Mouse (Mus musculus) intestine, postnatal 0 days (tissue): ENCODE data around the gene Plekhg1. TPM values are rescaled to one million over a fixed set of nuclear protein-coding genes. Genes with fewer than 3 reads are reported as not detected.

Experiments used
- ATAC-seq: fragments of 200-750 bp; cut with Nextera tagmentation; 2 replicates; pipeline ENCODE4 v1.8.0; 2017; ENCODE audit warnings: mild to moderate bottlenecking, moderate TSS enrichment, moderate library complexity
- H3K27ac ChIP-seq: fragments of 300-500 bp; sonication (generic); 2 replicates; pipeline ENCODE4 v1.5.1; 2014; ENCODE audit warnings: mild to moderate bottlenecking, low read depth, low read length, moderate library complexity
- H3K27me3 ChIP-seq: fragments of 300-500 bp; sonication (generic); replicated peaks from 2 replicates; pipeline ENCODE4 v1.6.1; 2014; ENCODE audit warnings: low read length, mixed read lengths; ENCODE audit not compliant: control insufficient read depth, insufficient read depth
- H3K36me3 ChIP-seq: fragments of 300-500 bp; sonication (generic); 2 replicates; pipeline ENCODE4 v1.6.1; 2014; ENCODE audit warnings: mild to moderate bottlenecking, moderate library complexity; ENCODE audit not compliant: control insufficient read depth, insufficient read depth
- H3K4me1 ChIP-seq: fragments of 300-500 bp; sonication (generic); replicated peaks from 2 replicates; pipeline ENCODE4 v1.6.1; 2014; ENCODE audit warnings: antibody characterized with exemption, low read length, mixed read lengths; ENCODE audit not compliant: control insufficient read depth, insufficient read depth
- H3K4me2 ChIP-seq: fragments of 300-500 bp; sonication (generic); replicated peaks from 2 replicates; pipeline ENCODE4 v1.6.1; 2014; ENCODE audit warnings: low read depth, mild to moderate bottlenecking, moderate library complexity
- H3K4me3 ChIP-seq: fragments of 300-500 bp; sonication (generic); 2 replicates; pipeline ENCODE4 v1.5.1; 2014; ENCODE audit warnings: low read depth, low read length
- H3K9ac ChIP-seq: fragments of 300-500 bp; sonication (generic); 2 replicates; pipeline ENCODE4 v1.6.1; 2014; ENCODE audit warnings: mild to moderate bottlenecking, low read depth, low read length
- H3K9me3 ChIP-seq: fragments of 300-500 bp; sonication (generic); 2 replicates; pipeline ENCODE4 v1.6.1; 2016; ENCODE audit warnings: mixed run types; ENCODE audit not compliant: control insufficient read depth
- CTCF ChIP-seq: sonication (generic); IDR thresholded peaks from 2 replicates; pipeline ENCODE4 v1.5.1; 2016; ENCODE audit warnings: low read depth, mild to moderate bottlenecking, control low read depth, antibody characterized with exemption, moderate library complexity
- WGBS: fragments of 180-500 bp; shearing (Covaris S2); extraction: QIAGEN DNeasy Blood & Tissue Kit; methylation state at CpG from one replicate; pipeline ENCODE4 v1.1.7; 2014; 5-methylcytosine and 5-hydroxymethylcytosine counted together
- polyA plus RNA-seq: library from polyadenylated mRNA; unstranded; fragments of >200 nt; fragmentation: Nextera tagmentation; extraction: Ambion mirVana; gene quantifications from 2 replicates; pipeline ENCODE4 v1.2.1, GENCODE M21; 2015

The Plekhg1 gene
- polyA plus RNA-seq, 1 experiment from 2014 or later: 2.1 TPM

- Histone ChIP-seq H3K36me3 (no peaks in the 10 kb centered on the region), H3K9ac (no peak overlapping the region), H3K9me3 (no peaks in the 10 kb centered on the region), H3K27me3 (no peaks in the 10 kb centered on the region), H3K4me2 (no peak overlapping the region), H3K4me1 (no peaks in the 10 kb centered on the region), H3K27ac (no peak overlapping the region), H3K4me3 (no peak overlapping the region)
- TF ChIP-seq CTCF: no peak
- ATAC-seq: no peak
- 84% methylated on average over 11 of the region's 11 CpGs for WGBS
These were observed 160.3 kb downstream of the Plekhg1 start for GRCm38 (mm10) chr10:3900416-3900956.

- Histone ChIP-seq H3K9me3 (no peaks in the 10 kb centered on the region), H3K9ac (no peak overlapping the region), H3K27me3 (no peaks in the 10 kb centered on the region)
These were observed 165.6 kb downstream of the Plekhg1 start for GRCm38 (mm10) chr10:3905747-3906146.

DNA sequence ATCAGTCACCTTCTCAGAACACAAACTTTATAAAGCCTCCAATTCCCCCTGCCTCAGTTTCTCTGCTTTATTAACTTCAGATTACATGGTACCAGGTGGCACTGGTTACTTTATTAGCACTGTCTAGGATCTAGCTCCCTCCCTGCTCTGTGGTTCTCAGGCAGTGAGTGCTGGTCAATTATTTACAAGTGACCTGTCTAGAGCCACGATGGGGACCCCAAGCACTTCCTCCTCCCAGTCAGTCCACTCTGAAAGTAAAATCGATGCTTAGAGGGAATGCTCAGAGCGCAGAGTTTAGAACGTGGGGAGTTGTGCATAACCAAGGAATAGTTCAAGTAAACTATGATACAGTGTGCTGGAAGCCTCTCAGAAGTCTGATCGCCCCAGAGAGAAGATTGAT lies 173.9 kb downstream of the Plekhg1 start:
- no peaks in the 10 kb centered on the region for H3K4me1 ChIP-seq
- H3K36me3 ChIP-seq: no peaks in the 10 kb centered on the region
- no peaks in the 10 kb centered on the region for H3K9me3 ChIP-seq
- 44% methylated on average over 5 of the region's 5 CpGs for WGBS
- H3K27ac ChIP-seq: no peak overlapping the region
- no peak for ATAC-seq
- no peak for TF ChIP-seq CTCF
- H3K9ac ChIP-seq: no peak overlapping the region
- no peak overlapping the region for H3K4me2 ChIP-seq
- no peaks in the 10 kb centered on the region for H3K27me3 ChIP-seq
- H3K4me3 ChIP-seq: no peak overlapping the region

More at GRCm38 (mm10) chr10:3905747-3906146, 165.6 kb downstream of the Plekhg1 start:
- no peak for TF ChIP-seq CTCF
- no peak for ATAC-seq
- 97% methylated on average over 3 of the region's 3 CpGs for WGBS
- Histone ChIP-seq H3K4me2 (no peak overlapping the region), H3K27ac (no peak overlapping the region), H3K36me3 (no peaks in the 10 kb centered on the region), H3K4me1 (no peaks in the 10 kb centered on the region), H3K4me3 (no peak overlapping the region)

DNA sequence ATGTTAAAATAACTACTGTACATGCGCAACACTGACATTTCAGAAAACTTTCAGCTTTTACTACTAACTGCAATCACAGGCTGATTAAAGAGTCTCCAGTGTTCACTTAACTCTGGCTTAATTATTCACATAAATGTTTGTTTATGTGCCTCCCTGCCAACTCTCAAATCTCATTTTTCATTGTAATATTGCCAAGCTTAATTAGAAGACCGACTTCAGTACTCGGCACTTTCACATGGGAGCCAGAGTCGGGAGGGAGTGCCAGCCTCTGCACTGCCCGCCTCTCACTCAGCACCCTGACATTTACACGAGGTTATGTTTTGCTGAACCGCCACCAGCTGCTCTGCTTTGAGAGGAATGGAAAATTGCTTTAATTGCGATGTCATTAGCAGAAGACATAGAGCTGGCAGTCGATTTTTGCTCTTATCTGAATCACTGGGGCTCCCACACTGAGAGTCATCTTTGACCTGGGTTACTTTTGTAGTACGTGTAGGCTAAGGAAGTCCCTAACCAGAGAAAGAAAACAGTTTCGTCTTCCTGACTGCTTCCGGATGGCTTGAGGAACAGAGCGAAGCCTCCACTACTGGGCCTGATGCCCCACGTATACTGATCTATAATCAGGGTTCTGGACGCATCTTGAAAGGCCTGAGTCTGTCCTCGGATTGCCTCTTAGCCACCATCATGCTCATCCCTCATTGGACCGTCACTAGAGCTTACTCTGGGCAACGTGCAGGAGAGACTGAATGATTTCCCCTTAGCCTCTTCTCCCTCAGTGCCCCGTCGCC lies 180.4 kb downstream of the Plekhg1 start:
- Histone ChIP-seq H3K4me2 (no peak overlapping the region), H3K36me3 (no peaks in the 10 kb centered on the region; the same call in 1 of the 2 replicates), H3K27ac (no peak overlapping the region), H3K4me3 (no peak overlapping the region), H3K4me1 (no peaks in the 10 kb centered on the region; the same call in 1 of the 2 replicates), H3K9me3 (no peaks in the 10 kb centered on the region), H3K27me3 (no peaks in the 10 kb centered on the region), H3K9ac (no peak overlapping the region)
- ATAC-seq: no peak
- 79% methylated on average over 20 of the region's 20 CpGs for WGBS
- TF ChIP-seq CTCF: no peak

DNA sequence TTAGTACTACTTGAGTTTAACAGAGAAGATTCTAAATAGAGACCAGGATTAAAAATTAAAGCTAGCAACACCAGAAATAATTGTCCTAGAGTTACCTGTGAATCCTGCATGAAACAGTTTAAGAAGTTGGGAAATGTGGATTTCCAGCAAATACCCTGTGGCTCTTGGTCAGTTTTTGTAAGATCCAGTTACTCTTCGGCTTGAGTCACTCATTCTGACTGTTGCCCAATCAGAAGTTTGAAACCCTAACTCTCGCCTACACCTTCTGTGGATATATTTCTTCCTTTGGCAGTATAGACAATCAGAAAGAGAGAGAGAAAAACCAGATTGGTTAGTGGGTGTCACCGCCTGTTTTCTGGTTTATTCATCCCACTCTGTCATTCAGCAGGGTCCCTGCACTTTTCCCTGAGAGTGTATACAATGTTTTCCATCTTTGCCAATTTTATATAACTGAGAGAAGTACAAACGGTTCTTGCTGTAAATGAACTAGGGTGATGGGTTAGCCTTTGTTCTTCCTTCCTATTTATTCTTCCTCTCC lies 187.9 kb downstream of the Plekhg1 start:
- Histone ChIP-seq H3K36me3 (no peaks in the 10 kb centered on the region), H3K27ac (no peak overlapping the region), H3K4me2 (no peak overlapping the region), H3K27me3 (no peaks in the 10 kb centered on the region), H3K4me3 (no peak overlapping the region), H3K9me3 (no peaks in the 10 kb centered on the region), H3K9ac (no peak overlapping the region), H3K4me1 (no peaks in the 10 kb centered on the region; the same call in 1 of the 2 replicates)
- no peak for TF ChIP-seq CTCF
- ATAC-seq: no peak
- 78% methylated on average over 4 of the region's 4 CpGs for WGBS

GRCm38 (mm10) chr10:3931831-3932230 lies 191.7 kb downstream of the Plekhg1 start:
- TF ChIP-seq CTCF: no peak
- no peak overlapping the region for H3K27ac ChIP-seq
- no peaks in the 10 kb centered on the region for H3K9me3 ChIP-seq
- H3K4me2 ChIP-seq: no peak overlapping the region
- ATAC-seq: no peak
- no peaks in the 10 kb centered on the region for H3K27me3 ChIP-seq
- H3K4me3 ChIP-seq: no peak overlapping the region
- H3K9ac ChIP-seq: no peak overlapping the region
- H3K36me3 ChIP-seq: no peaks in the 10 kb centered on the region
- no peaks in the 10 kb centered on the region for H3K4me1 ChIP-seq
